Mouse (Mus musculus): ENCODE measurements around the gene Itpk1. TPM values are rescaled to one million over a fixed set of nuclear protein-coding genes. Genes with fewer than 3 reads are reported as not detected.

The Itpk1 gene
- polyA plus RNA-seq (2015; fragmentation: Nextera tagmentation; extraction: Ambion mirVana): 34.4 and 37.1 TPM in 2 replicates

DNA sequence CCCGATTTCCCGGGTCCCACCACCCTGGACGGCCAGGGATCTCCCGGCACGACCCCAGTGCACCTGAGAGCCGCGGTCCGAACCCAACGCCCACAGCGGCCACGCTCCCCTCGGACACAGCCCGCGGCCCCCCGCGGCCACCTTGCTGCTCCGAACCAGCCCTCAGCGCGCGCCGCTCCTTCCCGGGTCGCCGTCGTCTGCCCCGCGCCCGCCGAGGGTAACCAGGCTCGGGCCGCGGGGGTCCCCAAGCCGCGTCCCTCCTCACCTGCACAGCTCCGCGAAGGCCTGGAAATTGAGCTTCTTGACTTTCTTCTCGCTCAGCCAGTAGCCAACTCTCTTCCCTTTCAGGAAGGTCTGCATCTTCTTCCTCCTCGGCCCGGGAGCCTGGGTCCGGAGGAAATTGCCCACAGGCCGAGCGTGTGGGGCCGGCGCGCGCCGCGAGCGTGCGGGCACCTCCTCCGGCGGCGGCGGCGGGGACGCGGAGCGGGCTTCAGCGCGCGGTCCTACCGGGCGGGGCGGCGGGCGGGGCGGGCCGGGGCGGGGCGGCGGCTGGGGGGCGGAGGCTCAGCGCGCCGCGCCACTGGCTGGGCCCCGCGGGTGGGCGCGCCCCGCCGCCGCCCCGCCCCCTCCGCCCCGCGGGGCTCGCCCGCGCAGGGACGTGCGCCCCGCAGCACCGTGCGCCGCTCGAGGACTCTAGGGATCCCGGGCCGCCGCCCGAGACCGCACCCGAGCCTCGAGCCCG lies at the start of gene Itpk1:
Gene Itpk1 (minus strand): TSS at position 474 of the 742 bp plus-strand sequence.

DNA sequence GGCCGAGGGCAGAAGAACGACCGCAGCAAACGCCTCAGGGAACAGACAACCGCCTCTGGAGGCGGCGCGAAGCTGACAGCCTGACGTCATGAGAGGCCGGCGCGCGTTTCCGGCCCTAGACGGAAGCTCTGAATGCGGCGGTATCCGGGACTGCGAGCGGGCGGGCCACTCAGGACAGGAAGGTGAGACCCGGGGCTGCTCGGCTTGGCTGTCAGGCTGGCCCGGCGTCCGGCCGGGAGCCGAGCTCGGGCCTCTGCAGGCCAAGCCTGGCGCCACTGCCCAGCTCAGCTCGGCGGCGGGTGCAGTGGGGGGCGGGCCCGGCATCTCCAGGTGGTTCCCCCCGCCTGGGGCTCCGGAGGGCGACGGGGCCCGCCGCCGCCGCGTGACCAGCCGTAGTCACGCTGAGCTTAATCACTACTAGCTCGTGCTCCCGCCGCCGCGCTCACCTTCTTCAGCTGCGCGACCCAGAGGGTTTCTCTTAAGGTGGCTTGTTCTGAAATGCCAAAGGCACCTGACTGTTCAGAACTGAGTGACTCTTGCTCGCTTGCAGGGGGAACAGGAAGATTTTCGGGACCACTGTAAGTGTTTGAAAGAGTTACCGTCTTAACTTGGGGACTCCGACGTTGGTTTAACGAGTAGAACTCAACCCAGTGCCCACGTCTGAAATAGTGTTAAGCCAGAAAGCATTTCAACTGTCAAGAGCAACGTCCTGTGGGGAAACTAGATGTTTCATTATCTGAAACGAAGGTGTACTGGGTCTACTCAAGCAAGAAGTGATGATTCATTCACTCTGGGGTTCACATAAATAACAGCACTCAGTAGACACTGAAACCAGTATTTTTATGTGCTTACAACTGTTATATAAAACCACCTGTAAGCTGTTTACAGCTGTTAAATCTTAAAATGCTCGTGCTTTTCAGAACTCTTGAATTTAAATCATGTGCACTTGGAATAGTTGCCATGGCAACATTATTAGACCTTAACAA lies 39.2 kb upstream of the Itpk1 start, which contains the start of the genes Moap1 and Tmem251:
Gene Moap1 (minus strand): TSS at position 73 of the 986 bp plus-strand sequence.
Gene Tmem251 (plus strand): TSS at position 174 of the 986 bp plus-strand sequence.

DNA sequence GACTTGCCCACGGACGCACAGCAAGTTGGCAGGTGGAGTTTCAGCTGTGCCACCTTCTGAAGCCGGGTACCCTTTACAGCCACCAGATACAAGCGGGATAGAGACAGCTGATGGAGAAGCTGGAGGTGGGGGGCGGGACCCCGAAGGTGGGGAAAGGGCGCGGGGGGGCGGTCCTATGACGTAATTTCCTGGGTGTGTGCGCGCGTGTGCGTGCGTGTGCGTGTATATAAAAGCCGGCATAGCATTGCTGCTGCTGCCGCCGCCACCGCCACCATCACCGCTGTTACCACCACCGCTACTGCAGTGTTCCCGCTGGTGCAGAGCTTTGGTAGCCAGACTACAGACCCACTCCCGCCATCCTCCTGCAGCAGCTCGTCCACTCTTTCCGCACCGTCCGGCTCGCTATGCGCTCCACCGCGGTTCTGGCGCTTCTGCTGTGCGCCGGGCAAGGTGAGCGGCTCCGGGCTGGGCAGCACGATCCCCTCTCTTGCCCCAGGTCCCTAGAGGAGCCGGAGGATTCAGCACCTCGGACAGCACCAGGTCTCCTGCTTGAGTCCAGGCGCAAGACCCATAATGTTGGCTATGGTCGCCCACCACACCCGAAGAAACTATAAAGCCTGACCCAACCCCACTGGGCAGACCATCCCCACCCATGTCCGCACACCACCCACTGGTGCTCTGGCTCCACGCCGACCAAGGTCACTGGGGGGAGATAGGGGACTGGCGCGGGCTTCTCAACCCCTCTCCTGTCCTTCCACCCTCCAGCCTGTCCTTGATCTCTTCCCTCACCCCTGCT lies 149.8 kb downstream of the Itpk1 start, which contains the start of gene Chga:
Gene Chga (plus strand): TSS at position 249 of the 796 bp plus-strand sequence.

MicroRNAs within 50 kb of the gene (microRNA counts, 519-probe panel; counts per million panel counts)
- not detected for microRNA mmu-miR-1936

Small RNA genes within 50 kb of the gene (microRNA-seq; reads per million reads assigned to microRNA genes)
- gene Mir1936: not detected

Other genes starting within 250 kb of the Itpk1 start
- 26.3 and 31.8 TPM in 2 replicates for gene Golga5, start 235.8 kb downstream of the Itpk1 start, polyA plus RNA-seq (2015; fragmentation: Nextera tagmentation; extraction: Ambion mirVana)
- gene Chga, start 150.0 kb downstream of the Itpk1 start, polyA plus RNA-seq (2015; fragmentation: Nextera tagmentation; extraction: Ambion mirVana): 0.37 and 0.49 TPM in 2 replicates
- gene Moap1, start 38.7 kb upstream of the Itpk1 start, polyA plus RNA-seq (2015; fragmentation: Nextera tagmentation; extraction: Ambion mirVana): 8.3 and 10.6 TPM in 2 replicates
- 8.0 and 8.2 TPM in 2 replicates for gene Tmem251, start 38.8 kb upstream of the Itpk1 start, polyA plus RNA-seq (2015; fragmentation: Nextera tagmentation; extraction: Ambion mirVana)
- gene Gm28051, start 52.8 kb upstream of the Itpk1 start, polyA plus RNA-seq (2015; fragmentation: Nextera tagmentation; extraction: Ambion mirVana): not detected in 2 replicates
- gene Gon7, start 52.9 kb upstream of the Itpk1 start, polyA plus RNA-seq (2015; fragmentation: Nextera tagmentation; extraction: Ambion mirVana): 10.5 and 11.7 TPM in 2 replicates
- gene Ubr7, start 53.0 kb upstream of the Itpk1 start, polyA plus RNA-seq (2015; fragmentation: Nextera tagmentation; extraction: Ambion mirVana): 19.2 and 22.5 TPM in 2 replicates
- gene Gm20604, start 53.7 kb upstream of the Itpk1 start, polyA plus RNA-seq (2015; fragmentation: Nextera tagmentation; extraction: Ambion mirVana): 9.0 and 10.6 TPM in 2 replicates
- 10.6 and 13.2 TPM in 2 replicates for gene Btbd7, start 173.5 kb upstream of the Itpk1 start, polyA plus RNA-seq (2015; fragmentation: Nextera tagmentation; extraction: Ambion mirVana)
- gene Cox8c, start 194.4 kb upstream of the Itpk1 start, polyA plus RNA-seq (2015; fragmentation: Nextera tagmentation; extraction: Ambion mirVana): not detected in 2 replicates
- 0.02 and 0.15 TPM in 2 replicates for gene Unc79, start 243.9 kb upstream of the Itpk1 start, polyA plus RNA-seq (2015; fragmentation: Nextera tagmentation; extraction: Ambion mirVana)

Measured in urinary bladder, postnatal 0 days (tissue).